Mouse (Mus musculus): ENCODE data around the gene Hmg20a. TPM values are rescaled to one million over a fixed set of nuclear protein-coding genes. Genes with fewer than 3 reads are reported as not detected.

Gene Hmg20a
- 21.9 and 31.6 TPM in 2 replicates for polyA plus RNA-seq (2012; rRNA removed; ENCODE audit: low replicate concordance)

GRCm38 (mm10) chr9:56417948-56418737, at the start of gene Hmg20a, which contains the start of gene Peak1:
Gene Hmg20a (plus strand): TSS chr9:56418609.
Gene Peak1 (minus strand): TSS chr9:56418067.

Other genes starting within 250 kb of the Hmg20a start
- 10.8 and 15.7 TPM in 2 replicates for gene Peak1, start 542 bp upstream of the Hmg20a start, polyA plus RNA-seq (2012; rRNA removed; ENCODE audit: low replicate concordance)